Mouse (Mus musculus): Measurements from ENCODE around the gene Pcbp1. TPM values are rescaled to one million over a fixed set of nuclear protein-coding genes. Genes with fewer than 3 reads are reported as not detected.
A peak's percentile ranks its signal among the peaks of the same experiment; 100 is the strongest.

The Pcbp1 gene
- polyA plus RNA-seq, 1 experiment from 2014 or later, result 149 TPM

GRCm38 (mm10) chr6:86526961-86527740, 1.0 kb upstream of the Pcbp1 start:
- Histone ChIP-seq H3K27me3 (ENCODE audit: control insufficient read depth, insufficient read depth, low read length) (no peaks in the 10 kb centered on the region), H3K27ac (ENCODE audit: low read length) (peak overlapping the region; percentile 100), H3K4me2 (ENCODE audit: low read depth, low read length) (peak overlapping the region; percentile 76), H3K9me3 (replicated peaks; ENCODE audit: control insufficient read depth, low read length) (no peaks in the 10 kb centered on the region), H3K4me3 (ENCODE audit: low read length) (peak overlapping the region; percentile 65), H3K36me3 (ENCODE audit: control insufficient read depth, insufficient read depth) (peaks cover 12% of the 10 kb centered on the region), H3K4me1 (ENCODE audit: control insufficient read depth, insufficient read depth, low read length) (peaks cover 22% of the 10 kb centered on the region), H3K9ac (ENCODE audit: low read length) (peak overlapping the region; percentile 93)
- ATAC-seq (replicated peaks; ENCODE audit: extremely low read depth, insufficient read depth, low FRiP score), result peak; percentile 59
- WGBS, result 6% methylated on average over 49 of the region's 49 CpGs

- H3K4me1 ChIP-seq (ENCODE audit: control insufficient read depth, insufficient read depth, low read length), result peaks cover 23% of the 10 kb centered on the region
- H3K4me2 ChIP-seq (ENCODE audit: low read depth, low read length), result peak overlapping the region; percentile 76
- ATAC-seq (replicated peaks; ENCODE audit: extremely low read depth, insufficient read depth, low FRiP score), result peak; percentile 21
- peak overlapping the region; percentile 65 for H3K4me3 ChIP-seq (ENCODE audit: low read length)
- H3K36me3 ChIP-seq (ENCODE audit: control insufficient read depth, insufficient read depth), result peaks cover 11% of the 10 kb centered on the region; the same call in 1 of the 2 replicates
- H3K27me3 ChIP-seq (ENCODE audit: control insufficient read depth, insufficient read depth, low read length), result no peaks in the 10 kb centered on the region
- H3K9ac ChIP-seq (ENCODE audit: low read length), result peak overlapping the region; percentile 93
- WGBS, result under 1% methylated on average over 33 of the region's 36 CpGs
- peak overlapping the region; percentile 100 for H3K27ac ChIP-seq (ENCODE audit: low read length)
- no peaks in the 10 kb centered on the region for H3K9me3 ChIP-seq (replicated peaks; ENCODE audit: control insufficient read depth, low read length)
Measured at GRCm38 (mm10) chr6:86525646-86526031, 482 bp downstream of the Pcbp1 start.

GRCm38 (mm10) chr6:86524879-86525645, 1.1 kb downstream of the Pcbp1 start:
- H3K4me2 ChIP-seq (ENCODE audit: low read depth, low read length), result peak overlapping the region; percentile 76
- peak overlapping the region; percentile 93 for H3K9ac ChIP-seq (ENCODE audit: low read length)
- H3K4me1 ChIP-seq (ENCODE audit: control insufficient read depth, insufficient read depth, low read length), result peaks cover 23% of the 10 kb centered on the region
- peak overlapping the region; percentile 100 for H3K27ac ChIP-seq (ENCODE audit: low read length)
- no peaks in the 10 kb centered on the region for H3K27me3 ChIP-seq (ENCODE audit: control insufficient read depth, insufficient read depth, low read length)
- peak overlapping the region; percentile 65 for H3K4me3 ChIP-seq (ENCODE audit: low read length)
- 0% methylated on average over 51 of the region's 51 CpGs for WGBS
- H3K9me3 ChIP-seq (replicated peaks; ENCODE audit: control insufficient read depth, low read length), result no peaks in the 10 kb centered on the region
- no peak for ATAC-seq (replicated peaks; ENCODE audit: extremely low read depth, insufficient read depth, low FRiP score)
- peaks cover 11% of the 10 kb centered on the region; the same call in 1 of the 2 replicates for H3K36me3 ChIP-seq (ENCODE audit: control insufficient read depth, insufficient read depth)

- H3K4me2 ChIP-seq (ENCODE audit: low read depth, low read length), result peak overlapping the region; percentile 96
- peaks cover 9% of the 10 kb centered on the region; the same call in 1 of the 2 replicates for H3K36me3 ChIP-seq (ENCODE audit: control insufficient read depth, insufficient read depth)
- peak overlapping the region; percentile 89 for H3K27ac ChIP-seq (ENCODE audit: low read length)
- WGBS, result under 1% methylated on average over 15 of the region's 15 CpGs
- ATAC-seq (replicated peaks; ENCODE audit: extremely low read depth, insufficient read depth, low FRiP score), result no peak
- H3K4me1 ChIP-seq (ENCODE audit: control insufficient read depth, insufficient read depth, low read length), result peaks cover 23% of the 10 kb centered on the region
- H3K4me3 ChIP-seq (ENCODE audit: low read length), result peak overlapping the region; percentile 65
- peak overlapping the region; percentile 93 for H3K9ac ChIP-seq (ENCODE audit: low read length)
- no peaks in the 10 kb centered on the region for H3K27me3 ChIP-seq (ENCODE audit: control insufficient read depth, insufficient read depth, low read length)
- no peaks in the 10 kb centered on the region for H3K9me3 ChIP-seq (replicated peaks; ENCODE audit: control insufficient read depth, low read length)
Measured at GRCm38 (mm10) chr6:86523755-86524434, 2.2 kb downstream of the Pcbp1 start.

- Histone ChIP-seq H3K4me1 (ENCODE audit: control insufficient read depth, insufficient read depth, low read length) (peaks cover 22% of the 10 kb centered on the region), H3K27me3 (ENCODE audit: control insufficient read depth, insufficient read depth, low read length) (no peaks in the 10 kb centered on the region), H3K9ac (ENCODE audit: low read length) (peak overlapping the region; percentile 93), H3K4me3 (ENCODE audit: low read length) (peak overlapping the region; percentile 65), H3K9me3 (replicated peaks; ENCODE audit: control insufficient read depth, low read length) (no peaks in the 10 kb centered on the region), H3K4me2 (ENCODE audit: low read depth, low read length) (peak overlapping the region; percentile 96), H3K27ac (ENCODE audit: low read length) (peak overlapping the region; percentile 89), H3K36me3 (ENCODE audit: control insufficient read depth, insufficient read depth) (peaks cover 9% of the 10 kb centered on the region; the same call in 1 of the 2 replicates)
- no peak for ATAC-seq (replicated peaks; ENCODE audit: extremely low read depth, insufficient read depth, low FRiP score)
- WGBS, result 24% methylated on average over 3 of the region's 3 CpGs
Measured at GRCm38 (mm10) chr6:86523242-86523754, 2.8 kb downstream of the Pcbp1 start.

GRCm38 (mm10) chr6:86522001-86522911, 3.9 kb downstream of the Pcbp1 start:
- 84% methylated on average over 5 of the region's 5 CpGs for WGBS
- Histone ChIP-seq H3K4me3 (ENCODE audit: low read length) (no peak overlapping the region; the same call in 1 of the 2 replicates), H3K4me2 (ENCODE audit: low read depth, low read length) (peak overlapping the region; percentile 96; the same call in 1 of the 2 replicates), H3K4me1 (ENCODE audit: control insufficient read depth, insufficient read depth, low read length) (peaks cover 16% of the 10 kb centered on the region), H3K27ac (ENCODE audit: low read length) (peak overlapping the region; percentile 89), H3K9ac (ENCODE audit: low read length) (peak overlapping the region; percentile 1; the same call in 1 of the 2 replicates), H3K9me3 (replicated peaks; ENCODE audit: control insufficient read depth, low read length) (no peaks in the 10 kb centered on the region), H3K27me3 (ENCODE audit: control insufficient read depth, insufficient read depth, low read length) (no peaks in the 10 kb centered on the region), H3K36me3 (ENCODE audit: control insufficient read depth, insufficient read depth) (peaks cover 9% of the 10 kb centered on the region; the same call in 1 of the 2 replicates)
- no peak for ATAC-seq (replicated peaks; ENCODE audit: extremely low read depth, insufficient read depth, low FRiP score)

- Histone ChIP-seq H3K9ac (ENCODE audit: low read length) (no peak overlapping the region), H3K4me2 (ENCODE audit: low read depth, low read length) (no peak overlapping the region), H3K4me3 (ENCODE audit: low read length) (no peak overlapping the region), H3K4me1 (ENCODE audit: control insufficient read depth, insufficient read depth, low read length) (peaks cover 16% of the 10 kb centered on the region), H3K36me3 (ENCODE audit: control insufficient read depth, insufficient read depth) (peaks cover 9% of the 10 kb centered on the region; the same call in 1 of the 2 replicates), H3K27me3 (ENCODE audit: control insufficient read depth, insufficient read depth, low read length) (no peaks in the 10 kb centered on the region), H3K9me3 (replicated peaks; ENCODE audit: control insufficient read depth, low read length) (no peaks in the 10 kb centered on the region), H3K27ac (ENCODE audit: low read length) (no peak overlapping the region)
- no peak for ATAC-seq (replicated peaks; ENCODE audit: extremely low read depth, insufficient read depth, low FRiP score)
- WGBS, result 58% methylated on average over 3 of the region's 3 CpGs
Measured at GRCm38 (mm10) chr6:86519767-86520345, 6.3 kb downstream of the Pcbp1 start.
